Mouse (Mus musculus) embryonic fibroblast, embryonic 13.5 days (primary cell): ENCODE measurements around the gene Gpc3.

Experiments
- CTCF ChIP-seq: IDR thresholded peaks from 2 replicates; pipeline ENCODE4 v1.5.1; 2011; ENCODE audit warnings: mild to moderate bottlenecking, control low read depth, low read length, moderate library complexity, borderline replicate concordance; ENCODE audit not compliant: insufficient read depth
- POLR2A ChIP-seq: IDR thresholded peaks from 2 replicates; pipeline ENCODE4 v1.6.1; 2011; ENCODE audit warnings: low read depth, mild to moderate bottlenecking, control low read depth, low read length, moderate library complexity

DNA sequence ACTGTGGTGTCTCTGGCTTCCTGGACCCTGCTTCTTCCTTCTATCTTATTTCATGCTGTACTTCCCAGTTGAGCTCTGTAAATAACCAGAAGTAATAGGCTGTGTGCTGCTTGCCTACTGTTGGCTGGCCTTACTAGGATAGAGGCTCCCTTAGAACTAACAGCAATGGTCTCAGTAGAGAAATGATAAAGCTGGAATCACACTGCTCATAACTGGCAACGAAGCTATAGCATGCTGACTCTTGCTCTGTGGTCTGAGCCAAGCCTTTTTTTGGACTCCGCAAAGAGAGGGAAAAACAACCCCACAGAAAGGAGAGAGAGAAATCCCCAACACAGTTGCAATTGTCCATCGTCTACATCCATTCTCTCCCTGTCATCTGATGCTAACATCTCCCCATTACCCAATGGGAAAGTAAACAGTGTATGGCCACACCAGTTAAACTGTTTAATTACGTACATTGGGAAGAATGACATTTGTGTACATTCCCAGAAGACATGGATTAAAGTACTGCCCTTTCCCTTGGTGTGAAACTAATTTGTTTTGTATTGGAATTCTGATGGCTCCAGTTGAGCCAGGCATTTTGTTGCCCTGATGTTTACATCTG, 368.0 kb downstream of the Gpc3 start:
- TF ChIP-seq CTCF = no peak
- TF ChIP-seq POLR2A = no peak
